Mouse (Mus musculus) embryo, embryonic 11.5 days (tissue): ENCODE data around the gene Pofut2.
"Not testable (repeated sequence)": the region's sequence is repeated elsewhere in the genome, so short reads cannot be mapped to it uniquely, and the experiment has no call there.

Experiments used
- DNase-seq: peaks from one replicate; pipeline ENCODE4 v3.0.0-alpha.2; 2012; ENCODE audit warnings: low read depth, low spot score

Pofut2 gene

GRCm38 (mm10) chr10:77266281-77266680 is 7.3 kb downstream of the Pofut2 start:
- DNase-seq = no peak

GRCm38 (mm10) chr10:77267027-77267426 is 8.0 kb downstream of the Pofut2 start:
- no peak for DNase-seq

GRCm38 (mm10) chr10:77269129-77269528 is 10.1 kb downstream of the Pofut2 start:
- DNase-seq = no peak

- no peak for DNase-seq
Observed at GRCm38 (mm10) chr10:77272980-77273730, 14.1 kb downstream of the Pofut2 start.

GRCm38 (mm10) chr10:77273798-77274197 is 14.8 kb downstream of the Pofut2 start:
- no peak for DNase-seq

GRCm38 (mm10) chr10:77282085-77282484 is 23.1 kb downstream of the Pofut2 start:
- DNase-seq = not testable (repeated sequence)

GRCm38 (mm10) chr10:77282822-77283221 is 23.8 kb downstream of the Pofut2 start:
- DNase-seq = peak; percentile 71

GRCm38 (mm10) chr10:77284832-77285231 is 25.8 kb downstream of the Pofut2 start:
- no peak for DNase-seq

- DNase-seq = no peak
Observed at GRCm38 (mm10) chr10:77287626-77288025, 28.6 kb downstream of the Pofut2 start.

- no peak for DNase-seq
Observed at GRCm38 (mm10) chr10:77288639-77289195, 29.7 kb downstream of the Pofut2 start.

GRCm38 (mm10) chr10:77289559-77289958 is 30.5 kb downstream of the Pofut2 start:
- no peak for DNase-seq

GRCm38 (mm10) chr10:77290624-77291366 is 31.8 kb downstream of the Pofut2 start:
- no peak for DNase-seq

- no peak for DNase-seq
Observed at GRCm38 (mm10) chr10:77294691-77295090, 35.7 kb downstream of the Pofut2 start.

- no peak for DNase-seq
Observed at GRCm38 (mm10) chr10:77298621-77299020, 39.6 kb downstream of the Pofut2 start.

- DNase-seq = no peak
Observed at GRCm38 (mm10) chr10:77299194-77299593, 40.2 kb downstream of the Pofut2 start.

- no peak for DNase-seq
Observed at GRCm38 (mm10) chr10:77300237-77300933, 41.4 kb downstream of the Pofut2 start.

GRCm38 (mm10) chr10:77300934-77301297 is 41.9 kb downstream of the Pofut2 start:
- DNase-seq = no peak

GRCm38 (mm10) chr10:77304362-77304761 is 45.3 kb downstream of the Pofut2 start:
- no peak for DNase-seq

GRCm38 (mm10) chr10:77304840-77305533 is 46.0 kb downstream of the Pofut2 start:
- no peak for DNase-seq

- DNase-seq = no peak
Observed at GRCm38 (mm10) chr10:77305766-77306165, 46.7 kb downstream of the Pofut2 start.

- DNase-seq = no peak
Observed at GRCm38 (mm10) chr10:77308978-77309377, 50.0 kb downstream of the Pofut2 start.
